Mouse (Mus musculus) c-Kit-positive CD71-negative TER-119-negative erythroid progenitor cells, embryonic 14.5 days (primary cell): ENCODE data around the gene Olfr571.

ENCODE experiments used
- DNase-seq: peaks from one replicate; pipeline ENCODE4 v3.0.0-alpha.2; 2013; ENCODE audit warnings: low read depth

Olfr571 gene

DNA sequence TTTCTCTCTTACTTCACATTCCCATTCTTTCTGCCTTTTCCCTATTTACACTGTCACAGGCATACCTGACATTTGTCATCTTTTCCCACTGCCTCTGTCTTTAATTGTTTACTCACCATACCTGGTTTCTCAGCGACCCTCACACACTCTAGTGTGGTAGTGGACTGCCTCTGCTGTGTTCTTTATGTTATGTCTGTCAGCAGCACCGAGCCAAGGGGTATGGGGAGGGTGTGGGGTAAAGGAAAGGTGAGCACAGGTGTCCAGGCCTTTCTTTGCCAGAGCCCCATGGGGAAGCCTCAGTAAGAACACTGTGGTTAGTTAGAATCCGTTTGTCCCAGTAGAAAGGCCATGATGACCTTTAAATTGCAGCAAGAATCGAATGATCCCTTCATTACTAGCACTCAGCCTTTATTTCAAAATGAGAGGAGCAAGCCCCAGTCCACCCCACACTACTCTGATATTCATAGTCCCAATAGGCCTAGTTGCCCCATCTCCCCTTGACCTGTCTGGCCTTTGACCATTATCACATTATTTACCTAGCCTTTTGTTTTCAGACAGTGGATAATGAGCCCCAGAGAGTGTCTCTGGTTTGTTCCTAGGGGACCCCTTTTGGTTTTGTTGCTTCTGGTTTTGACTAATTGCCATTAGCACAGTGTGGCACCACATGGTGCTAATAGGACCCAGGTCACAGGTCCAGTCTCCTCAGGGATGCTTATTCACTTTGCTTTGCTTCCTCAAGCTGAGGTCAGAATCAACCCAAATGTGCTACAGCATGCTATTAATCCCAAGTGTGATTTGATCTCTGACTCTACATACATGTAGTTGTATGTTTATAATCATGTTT, at the start of gene Olfr571:
Gene Olfr571 (minus strand): TSS at position 505 of the 844 bp plus-strand sequence.
- no peak for DNase-seq

DNA sequence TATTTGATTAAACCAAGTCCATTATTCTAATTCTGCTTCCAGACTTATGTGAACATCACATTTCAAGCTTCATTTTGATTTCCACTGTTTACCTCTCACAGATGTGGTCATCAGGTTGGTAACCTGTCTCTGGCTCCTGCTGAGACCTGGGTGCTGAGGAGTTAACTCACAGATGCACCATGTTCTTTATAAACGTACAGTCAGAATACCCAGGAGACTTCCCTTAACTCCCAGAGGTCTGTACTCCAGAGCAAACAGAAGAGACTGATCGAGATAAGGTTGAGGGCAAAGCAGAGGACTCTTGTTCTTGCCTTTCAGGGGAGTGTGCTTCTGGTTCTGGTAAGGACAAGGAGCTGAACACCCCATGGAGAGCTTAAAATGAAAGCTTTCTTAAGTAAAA, 45.0 kb upstream of the Olfr571 start, which contains the start of gene Olfr576:
Gene Olfr576 (plus strand): TSS at position 301 of the 400 bp plus-strand sequence.
- no peak for DNase-seq

DNA sequence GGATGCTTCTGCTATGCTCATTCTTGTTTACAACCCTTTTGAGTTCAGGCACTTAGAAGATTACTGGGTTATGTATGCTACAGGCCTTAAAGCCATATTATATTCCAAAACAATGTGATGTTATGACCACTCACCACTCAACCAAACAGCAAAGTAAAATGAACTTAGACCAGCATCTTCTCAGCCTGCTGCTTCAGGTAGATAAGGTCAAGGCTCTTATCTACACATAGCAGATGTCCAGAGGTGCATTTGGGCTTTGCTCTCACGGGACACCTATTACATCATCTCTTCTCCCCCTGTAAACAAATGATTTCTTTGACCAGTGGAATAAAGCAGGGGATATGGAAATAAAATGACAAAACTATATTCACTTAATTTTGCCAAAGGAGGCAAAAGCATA, 41.3 kb upstream of the Olfr571 start, which contains the start of gene Olfr575:
Gene Olfr575 (minus strand): TSS at position 183 of the 400 bp plus-strand sequence.
- no peak for DNase-seq

DNA sequence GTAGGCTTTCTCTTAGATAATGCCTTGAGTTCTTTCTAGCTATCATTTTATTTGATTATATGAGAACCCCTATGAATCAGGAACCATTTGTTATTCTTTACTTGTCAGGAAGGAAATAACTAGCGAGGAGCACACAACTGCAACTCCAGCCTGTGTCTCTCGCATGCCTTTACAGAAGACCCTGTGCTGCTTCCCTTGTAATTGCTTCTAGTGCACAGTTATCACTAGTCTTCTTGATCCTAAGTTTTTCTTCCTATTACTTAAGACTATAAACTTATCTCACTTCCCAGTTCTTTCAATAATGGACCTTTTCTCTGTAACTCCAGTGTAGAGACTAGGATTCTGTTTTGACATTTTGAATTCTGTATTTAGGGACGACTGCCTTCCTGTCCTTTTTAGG, 40.8 kb upstream of the Olfr571 start:
- DNase-seq, result no peak

DNA sequence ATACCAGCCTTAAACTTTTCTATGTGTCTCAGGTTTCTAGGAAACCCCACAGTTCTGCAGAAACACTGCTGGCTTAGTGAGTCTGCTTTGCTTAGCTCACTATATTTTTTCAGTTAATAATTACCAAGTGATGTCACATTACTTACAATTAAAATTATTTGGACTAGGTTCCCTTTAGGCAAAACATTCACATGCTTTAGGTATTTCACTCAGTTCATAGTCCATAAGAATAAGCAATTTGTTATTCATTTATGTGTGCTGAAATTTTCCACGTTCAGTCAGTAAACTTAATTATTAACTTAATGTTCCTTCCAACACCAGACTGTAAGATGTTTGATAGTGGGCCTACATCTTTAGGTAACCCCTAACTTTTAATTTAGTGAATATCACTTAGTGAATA, 33.4 kb upstream of the Olfr571 start:
- no peak for DNase-seq

DNA sequence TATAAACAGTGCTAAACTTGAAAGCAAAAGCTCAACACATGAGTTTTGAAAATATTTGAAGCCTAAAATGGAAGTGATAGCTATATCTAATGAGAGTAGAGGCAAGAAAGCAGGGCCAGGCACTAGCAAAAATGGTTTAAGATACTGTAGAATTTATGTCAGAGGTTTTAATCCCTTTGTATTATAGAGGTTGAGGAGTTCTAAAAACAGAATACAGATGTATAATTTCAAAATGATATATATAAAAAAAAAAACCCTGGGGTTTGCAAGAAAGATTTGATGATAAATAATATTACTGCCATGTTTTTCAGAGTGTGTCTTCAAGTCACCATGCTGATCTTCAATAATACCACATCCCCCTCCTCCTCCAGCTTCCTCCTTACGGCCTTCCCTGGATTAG, 30.8 kb upstream of the Olfr571 start, which contains the start of gene Olfr574:
Gene Olfr574 (plus strand): TSS at position 301 of the 400 bp plus-strand sequence.
- no peak for DNase-seq

DNA sequence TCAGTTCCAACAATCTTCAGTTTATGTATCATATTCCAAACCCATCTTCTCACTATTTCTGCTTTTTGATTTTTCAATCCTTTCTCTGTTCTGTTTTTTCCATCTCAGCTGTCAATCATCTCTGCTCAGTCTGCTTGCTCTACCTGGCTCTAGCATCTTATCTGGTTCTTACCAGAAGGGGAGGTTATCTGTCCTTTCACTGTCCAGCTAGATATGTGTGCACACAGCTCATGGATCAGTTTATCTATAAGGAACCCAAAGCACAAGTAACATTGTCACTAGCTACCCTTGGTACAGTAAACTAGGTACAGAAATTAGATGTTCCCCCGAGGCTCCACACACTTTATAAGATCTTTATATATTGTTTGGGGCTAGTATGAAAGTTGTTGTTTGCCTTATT, 26.1 kb upstream of the Olfr571 start:
- no peak for DNase-seq

DNA sequence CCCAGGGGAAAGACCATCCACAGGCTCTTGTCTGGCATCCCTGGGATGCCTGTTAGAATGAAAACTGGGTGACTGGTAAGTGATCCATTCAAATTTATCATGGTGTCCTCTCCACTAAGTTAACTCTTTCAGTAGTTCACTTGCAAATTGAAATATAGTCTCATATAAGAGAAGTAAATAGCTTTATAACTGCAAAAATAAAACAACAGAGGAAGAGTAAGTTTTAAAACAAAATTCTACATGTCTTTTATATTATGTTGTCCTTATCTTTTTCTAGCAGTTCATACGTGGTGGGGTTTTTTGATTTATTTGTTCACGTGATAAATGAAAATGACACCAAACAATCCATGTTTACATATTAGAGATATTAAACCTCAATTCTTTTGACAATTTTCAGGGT, 25.1 kb upstream of the Olfr571 start, which contains the start of gene Olfr573-ps1:
Gene Olfr573-ps1 (minus strand): TSS at position 101 of the 400 bp plus-strand sequence.
- DNase-seq, result no peak

DNA sequence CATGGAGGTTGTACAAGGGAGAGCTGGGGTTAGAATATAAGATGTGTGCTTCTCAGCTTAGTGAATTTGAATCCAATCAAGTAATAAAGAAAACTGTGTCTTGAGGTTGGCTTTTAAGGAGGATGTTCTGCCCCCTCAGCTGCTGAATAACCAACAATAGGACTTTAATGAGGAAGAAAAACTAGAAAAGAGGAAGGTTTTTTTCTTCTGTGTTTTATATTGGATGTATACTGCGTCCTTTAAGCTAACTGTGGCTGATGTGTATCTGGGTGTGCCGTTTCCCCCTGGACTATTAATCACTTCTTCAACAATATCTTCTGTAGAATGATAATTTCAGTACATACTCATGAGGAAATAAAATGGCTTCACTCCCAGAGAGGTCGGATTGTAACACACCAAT, 9.8 kb upstream of the Olfr571 start:
- no peak for DNase-seq

DNA sequence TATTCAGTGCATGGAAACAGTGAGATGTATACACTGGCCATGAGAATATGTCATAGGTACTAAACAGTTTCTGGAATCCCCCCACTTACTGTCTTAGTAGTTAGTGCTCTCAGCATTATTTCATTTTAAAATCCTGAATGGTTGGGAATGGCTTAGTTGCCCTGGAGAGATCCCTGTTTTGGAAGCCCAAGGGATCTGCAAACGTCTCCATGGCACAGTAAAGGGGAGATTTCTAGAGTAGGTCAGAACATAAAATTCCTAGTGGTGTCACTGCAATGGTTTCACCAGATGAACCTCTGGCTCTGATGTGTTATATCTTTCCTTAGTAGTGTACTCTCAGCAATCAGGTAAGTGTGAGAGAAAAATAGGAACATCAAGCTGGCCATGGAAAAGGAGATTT, 6.8 kb upstream of the Olfr571 start, which contains the start of gene Olfr572:
Gene Olfr572 (plus strand): TSS at position 301 of the 400 bp plus-strand sequence.
- DNase-seq, result no peak

DNA sequence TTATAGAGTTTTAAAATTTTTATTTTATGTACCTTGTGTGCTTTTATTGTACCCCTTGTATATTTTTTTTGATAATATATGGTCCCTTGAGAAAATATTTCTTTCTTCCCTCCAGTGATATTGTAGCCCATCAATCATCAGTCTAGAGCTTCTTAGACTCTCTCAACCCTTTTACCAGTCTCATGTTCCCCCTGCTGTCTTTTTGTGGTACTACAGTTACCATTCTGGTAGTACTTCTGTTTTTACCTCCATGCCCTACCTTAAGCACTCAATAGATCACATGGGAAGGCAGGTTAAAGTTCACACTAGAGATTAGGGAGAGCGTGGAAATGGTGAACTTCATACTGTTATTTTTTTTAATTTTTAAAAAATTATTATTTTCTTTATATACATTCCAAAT, 2.3 kb upstream of the Olfr571 start:
- peak; percentile 50 for DNase-seq

DNA sequence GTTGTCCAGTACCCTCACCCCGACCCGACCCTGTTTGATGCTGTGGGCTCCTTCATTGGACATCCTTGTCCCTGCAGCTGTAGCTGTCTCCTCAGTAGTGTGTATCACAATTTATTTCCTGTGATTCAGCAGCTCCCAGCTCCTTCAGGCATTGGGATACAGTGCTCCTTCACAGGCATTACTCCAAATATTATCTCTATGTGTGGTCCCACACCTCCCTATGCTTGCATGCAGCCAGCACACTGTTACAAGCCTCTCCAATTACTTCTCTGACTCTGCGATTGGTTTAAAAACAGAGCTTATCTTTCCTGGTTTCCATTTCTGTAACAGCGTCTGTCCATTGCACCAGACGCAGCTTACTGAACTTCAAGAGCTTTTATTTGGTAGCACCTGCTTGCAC, 931 bp downstream of the Olfr571 start:
- no peak for DNase-seq

DNA sequence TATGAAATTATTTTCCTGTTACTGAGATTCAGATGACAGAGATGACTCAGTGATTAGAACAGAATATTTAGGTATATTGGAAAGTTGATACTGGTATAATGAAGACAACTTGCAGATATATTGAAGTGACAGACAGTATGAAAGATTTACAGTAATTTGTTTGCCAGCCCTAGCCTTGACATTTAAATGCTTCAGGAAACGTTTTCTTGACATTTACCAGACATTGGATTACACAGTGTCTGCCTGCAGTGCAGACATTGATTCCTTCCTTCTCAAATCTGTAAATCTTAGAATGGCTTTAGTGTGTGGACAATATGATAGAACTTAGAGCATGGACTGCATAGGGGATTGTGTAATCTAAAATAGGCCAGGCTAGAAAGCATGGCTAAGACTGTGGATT, 2.1 kb downstream of the Olfr571 start:
- no peak for DNase-seq

DNA sequence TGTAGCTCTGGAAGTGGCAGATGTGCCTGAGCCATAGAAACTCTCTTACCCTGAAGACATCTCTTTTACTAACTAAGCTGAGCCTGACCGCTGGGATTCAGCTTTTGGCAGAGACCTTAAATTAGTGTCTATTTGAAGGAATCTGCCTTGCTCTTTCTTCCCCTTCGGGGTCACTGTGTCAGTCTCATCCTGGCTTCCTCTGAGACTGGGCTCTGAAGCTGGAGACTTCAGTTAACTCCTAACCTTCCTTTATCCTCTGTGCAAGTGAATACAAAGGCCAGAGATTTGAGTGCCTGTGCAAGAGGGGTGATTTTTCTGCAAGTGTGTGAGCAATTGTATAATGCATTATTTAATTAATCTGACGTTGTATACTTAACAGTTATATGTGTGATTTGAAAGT, 26.6 kb downstream of the Olfr571 start, which contains the start of gene Olfr569:
Gene Olfr569 (minus strand): TSS at position 101 of the 400 bp plus-strand sequence.
- DNase-seq, result no peak

DNA sequence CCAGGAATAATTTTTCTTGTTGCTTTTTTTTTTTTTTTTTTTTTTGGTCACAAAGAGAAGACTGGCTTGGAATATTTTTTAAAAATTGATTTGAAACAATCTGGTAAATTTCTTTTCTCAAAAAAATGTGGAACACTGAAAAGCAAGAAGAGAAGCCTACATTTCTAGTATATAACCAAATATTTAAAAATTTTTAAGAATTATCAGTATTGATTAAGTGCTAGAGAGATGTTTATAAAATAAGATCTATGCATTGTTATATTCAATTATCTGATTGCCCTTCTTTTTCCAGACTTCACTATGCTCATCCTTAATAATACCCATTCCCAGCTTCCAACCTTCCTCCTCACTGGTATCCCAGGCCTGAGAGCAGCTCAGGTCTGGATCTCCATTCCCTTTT, 40.5 kb downstream of the Olfr571 start, which contains the start of gene Olfr568:
Gene Olfr568 (plus strand): TSS at position 301 of the 400 bp plus-strand sequence.
- no peak for DNase-seq

DNA sequence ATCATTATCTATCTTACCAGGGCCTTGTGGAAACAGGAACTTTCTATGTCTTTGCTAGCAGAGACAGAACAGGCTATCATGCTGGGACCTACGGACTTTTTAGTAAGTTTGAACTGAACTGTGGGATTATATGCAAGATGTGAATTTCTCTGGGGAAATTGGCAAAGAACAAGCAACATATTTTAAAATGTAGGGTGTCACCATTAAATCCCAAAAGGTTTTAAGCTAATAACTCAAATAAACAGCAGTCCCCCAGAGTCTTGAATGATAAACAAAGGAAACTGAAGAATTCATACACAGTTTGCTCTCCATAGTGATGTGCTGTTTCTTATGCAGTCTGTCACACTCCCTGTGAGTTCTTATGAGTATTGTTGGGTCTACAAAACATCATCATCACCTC, 58.7 kb downstream of the Olfr571 start, which contains the start of gene Olfr566:
Gene Olfr566 (minus strand): TSS at position 101 of the 400 bp plus-strand sequence.
- no peak for DNase-seq

DNA sequence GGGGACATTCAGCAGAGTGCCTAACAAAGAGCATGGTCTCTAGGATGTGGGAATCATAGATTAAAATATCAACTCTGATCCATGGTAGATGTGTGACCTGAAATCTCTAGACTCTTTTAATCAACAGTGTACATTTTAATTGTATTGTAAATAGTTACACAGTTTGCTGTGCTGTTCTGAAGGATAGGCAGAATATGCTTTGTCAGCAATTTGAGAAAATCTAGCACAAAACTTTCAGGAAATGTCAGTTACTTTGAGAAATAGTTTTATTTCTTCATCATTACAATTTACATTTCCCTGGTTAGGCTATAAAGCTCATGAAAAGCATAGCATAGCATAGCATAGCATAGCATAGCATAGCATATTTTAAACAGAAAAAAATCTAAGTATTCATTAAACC, 61.5 kb downstream of the Olfr571 start:
- DNase-seq, result no peak
